Mouse (Mus musculus) MEL (cell line): ENCODE measurements at regions not wholly inside any gene's neighbourhood (a gene's known extent, or its start where the extent isn't known, plus 50 kb on each side); places are given as distances from the start of the nearest gene placed in this dataset.

ENCODE experiments used
- DNase-seq: peaks from one replicate; pipeline ENCODE4 v3.0.0; 2011; ENCODE audit warnings: low read depth, low spot score
- H3K27ac ChIP-seq: 2 replicates; pipeline ENCODE4 v1.5.1; 2012; ENCODE audit warnings: low read depth, mild to moderate bottlenecking, control low read depth, low read length, moderate library complexity; ENCODE audit not compliant: control insufficient read depth
- H3K27me3 ChIP-seq, 2 experiments: fragments of 150-350 bp in 1 of 2; sonication (generic) in 1 of 2; 2 replicates each; pipeline ENCODE4 v1.6.1; 2012; ENCODE audit warnings: low read length in 2 of 2, mild to moderate bottlenecking in 2 of 2, improper control_type of control experiment in 1 of 2, moderate library complexity in 1 of 2; ENCODE audit not compliant: insufficient read depth in 2 of 2, control insufficient read depth in 1 of 2
- H3K36me3 ChIP-seq, 2 experiments: 2 replicates each; pipeline ENCODE4 v1.6.1; 2012 to 2014; ENCODE audit warnings: low read length in 2 of 2, improper control_type of control experiment in 1 of 2, inconsistent platforms in 1 of 2, mild to moderate bottlenecking in 1 of 2; ENCODE audit not compliant: insufficient read depth in 2 of 2, control insufficient read depth in 1 of 2
- H3K4me1 ChIP-seq, 2 experiments: fragments of 150-350 bp in 1 of 2; sonication (generic) in 1 of 2; 2 replicates each; pipeline ENCODE4 v1.6.1; 2012; ENCODE audit warnings: low read length in 2 of 2, improper control_type of control experiment in 1 of 2, mild to moderate bottlenecking in 1 of 2; ENCODE audit not compliant: insufficient read depth in 2 of 2, control insufficient read depth in 1 of 2
- H3K4me3 ChIP-seq, 2 experiments: fragments of 150-350 bp in 1 of 2; sonication (generic) in 1 of 2; 2 replicates each; pipeline ENCODE4 v1.5.1; 2012; ENCODE audit warnings: low read depth in 2 of 2, low read length in 2 of 2, mild to moderate bottlenecking in 2 of 2, moderate library complexity in 2 of 2, control low read depth in 1 of 2, improper control_type of control experiment in 1 of 2; ENCODE audit not compliant: control insufficient read depth in 1 of 2, insufficient read depth in 1 of 2
- H3K79me2 ChIP-seq: 2 replicates; pipeline ENCODE4 v1.6.1; 2012; ENCODE audit warnings: mild to moderate bottlenecking, low read length, moderate library complexity; ENCODE audit not compliant: control insufficient read depth, poor library complexity, insufficient read depth
- H3K9ac ChIP-seq: 2 replicates; pipeline ENCODE4 v1.6.1; 2012; ENCODE audit warnings: low read depth, mild to moderate bottlenecking, control low read depth, low read length, moderate library complexity; ENCODE audit not compliant: control insufficient read depth, poor library complexity, severe bottlenecking
- H3K9me3 ChIP-seq: fragments of 150-350 bp; sonication (generic); replicated peaks from 2 replicates; pipeline ENCODE4 v1.6.1; 2012; ENCODE audit warnings: mild to moderate bottlenecking, low read length, improper control_type of control experiment, moderate library complexity; ENCODE audit not compliant: insufficient read depth
- CHD1 ChIP-seq: IDR thresholded peaks from 2 replicates; pipeline ENCODE4 v1.6.1; 2012; ENCODE audit warnings: low read depth, mild to moderate bottlenecking, inconsistent platforms, low read length, improper control_type of control experiment
- ELF1 ChIP-seq: IDR thresholded peaks from 2 replicates; pipeline ENCODE4 v1.6.1; 2014; ENCODE audit warnings: low read depth, mild to moderate bottlenecking, inconsistent platforms, low read length, improper control_type of control experiment, moderate library complexity
- EP300 ChIP-seq, 2 experiments: IDR thresholded peaks; 2 replicates each; pipeline ENCODE4 v1.6.1; 2011; ENCODE audit warnings: improper control_type of control experiment in 2 of 2, low read length in 2 of 2, low read depth in 1 of 2, mild to moderate bottlenecking in 1 of 2
- ETS1 ChIP-seq: IDR thresholded peaks from 2 replicates; pipeline ENCODE4 v1.6.1; 2012; ENCODE audit warnings: low read depth, mild to moderate bottlenecking, inconsistent platforms, low read length, improper control_type of control experiment, moderate library complexity
- GATA1 ChIP-seq: IDR thresholded peaks from 2 replicates; pipeline ENCODE4 v1.6.1; 2011; ENCODE audit warnings: low read depth, low read length, improper control_type of control experiment
- HCFC1 ChIP-seq: IDR thresholded peaks from 2 replicates; pipeline ENCODE4 v1.6.1; 2012; ENCODE audit warnings: low read depth, mild to moderate bottlenecking, inconsistent platforms, low read length, improper control_type of control experiment, moderate library complexity
- JUND ChIP-seq: IDR thresholded peaks from 2 replicates; pipeline ENCODE4 v1.6.1; 2011; ENCODE audit warnings: low read depth, mild to moderate bottlenecking, improper control_type of control experiment, low read length
- KAT2A ChIP-seq: conservative IDR thresholded peaks from 2 replicates; pipeline ENCODE4 v1.6.1; 2012; ENCODE audit warnings: low read depth, low read length, improper control_type of control experiment, inconsistent platforms
- MAFK ChIP-seq: IDR thresholded peaks from 2 replicates; pipeline ENCODE4 v1.6.1; 2011; ENCODE audit warnings: low read depth, mild to moderate bottlenecking, low read length, improper control_type of control experiment, borderline replicate concordance
- MAX ChIP-seq: IDR thresholded peaks from 2 replicates; pipeline ENCODE4 v1.6.1; 2011; ENCODE audit warnings: low read length, improper control_type of control experiment
- MEF2A ChIP-seq: IDR thresholded peaks from 2 replicates; pipeline ENCODE4 v1.6.1; 2014; ENCODE audit warnings: low read depth, mild to moderate bottlenecking, inconsistent platforms, low read length, improper control_type of control experiment; ENCODE audit not compliant: poor library complexity, insufficient replicate concordance, severe bottlenecking; ENCODE audit errors: extremely low read depth
- MXI1 ChIP-seq: IDR thresholded peaks from 2 replicates; pipeline ENCODE4 v1.6.1; 2011; ENCODE audit warnings: mild to moderate bottlenecking, low read depth, low read length, improper control_type of control experiment
- MYB ChIP-seq: IDR thresholded peaks from 2 replicates; pipeline ENCODE4 v1.6.1; 2011; ENCODE audit warnings: mild to moderate bottlenecking, low read depth, low read length, improper control_type of control experiment
- NELFE ChIP-seq: IDR thresholded peaks from 2 replicates; pipeline ENCODE4 v1.6.1; 2011; ENCODE audit warnings: low read depth, low read length, improper control_type of control experiment
- POLR2A ChIP-seq, 2 experiments: IDR thresholded peaks; 2 replicates each; pipeline ENCODE4 v1.6.1; 2011 to 2012; ENCODE audit warnings: low read length in 2 of 2, mild to moderate bottlenecking in 2 of 2, control low read depth in 1 of 2, improper control_type of control experiment in 1 of 2, low read depth in 1 of 2, moderate library complexity in 1 of 2; ENCODE audit not compliant: control insufficient read depth in 1 of 2, insufficient read depth in 1 of 2, poor library complexity in 1 of 2
- POLR2AphosphoS2 ChIP-seq: IDR thresholded peaks from 2 replicates; pipeline ENCODE4 v1.6.1; 2011; ENCODE audit warnings: low read length, improper control_type of control experiment
- POLR2AphosphoS5 ChIP-seq: IDR thresholded peaks from 2 replicates; pipeline ENCODE4 v1.6.1; 2012; ENCODE audit warnings: low read depth, borderline replicate concordance, mild to moderate bottlenecking, inconsistent platforms, low read length, moderate library complexity, mixed read lengths
- RAD21 ChIP-seq: IDR thresholded peaks from 2 replicates; pipeline ENCODE4 v1.6.1; 2011; ENCODE audit warnings: mild to moderate bottlenecking, low read depth, low read length, improper control_type of control experiment
- RCOR1 ChIP-seq: IDR thresholded peaks from 2 replicates; pipeline ENCODE4 v1.6.1; 2012; ENCODE audit warnings: low read depth, mild to moderate bottlenecking, inconsistent platforms, low read length, improper control_type of control experiment
- SIN3A ChIP-seq: IDR thresholded peaks from 2 replicates; pipeline ENCODE4 v1.6.1; 2012; ENCODE audit warnings: low read length, improper control_type of control experiment, inconsistent platforms
- SMC3 ChIP-seq: IDR thresholded peaks from 2 replicates; pipeline ENCODE4 v1.6.1; 2011; ENCODE audit warnings: low read depth, low read length, improper control_type of control experiment
- TBP ChIP-seq: IDR thresholded peaks from 2 replicates; pipeline ENCODE4 v1.8.0; 2011; ENCODE audit warnings: low read depth, low read length, improper control_type of control experiment
- USF2 ChIP-seq, 2 experiments: IDR thresholded peaks; 2 replicates each; pipeline ENCODE4 v1.6.1; 2011 to 2012; ENCODE audit warnings: improper control_type of control experiment in 2 of 2, low read length in 2 of 2, borderline replicate concordance in 1 of 2, inconsistent platforms in 1 of 2, low read depth in 1 of 2, mild to moderate bottlenecking in 1 of 2; ENCODE audit not compliant: insufficient read depth in 1 of 2
- ZC3H11A ChIP-seq: IDR thresholded peaks from 2 replicates; pipeline ENCODE4 v1.6.1; 2012; ENCODE audit warnings: low read depth, mild to moderate bottlenecking, inconsistent platforms, low read length, improper control_type of control experiment
- ZKSCAN1 ChIP-seq: IDR thresholded peaks from 2 replicates; pipeline ENCODE4 v1.6.1; 2012; ENCODE audit warnings: low read depth, mild to moderate bottlenecking, inconsistent platforms, low read length, improper control_type of control experiment, moderate library complexity
- ZMIZ1 ChIP-seq: IDR thresholded peaks from 2 replicates; pipeline ENCODE4 v1.6.1; 2012; ENCODE audit warnings: low read depth, mild to moderate bottlenecking, inconsistent platforms, low read length, improper control_type of control experiment, moderate library complexity

GRCm38 (mm10) chr14:104824224-104824623 is 301.8 kb upstream of the Rnf219 start:
- H3K4me3 ChIP-seq = no peak overlapping the region
- no peaks in the 10 kb centered on the region for H3K27me3 ChIP-seq
- no peak for DNase-seq
- no peaks in the 10 kb centered on the region for H3K9me3 ChIP-seq
- TF ChIP-seq ETS1 (no peak), CHD1 (no peak), KAT2A (no peak), MYB (no peak), JUND (no peak), HCFC1 (no peak), POLR2A (IDR thresholded peaks at IDR 0.05; ENCODE audit: control insufficient read depth in 1 of 2, insufficient read depth in 1 of 2, low read depth in 1 of 2, low read length in 2 of 2, poor library complexity in 1 of 2) (no peak), ZMIZ1 (no peak), RCOR1 (no peak), MXI1 (no peak), POLR2AphosphoS2 (no peak), SMC3 (no peak), GATA1 (no peak), MAFK (no peak), NELFE (no peak), EP300 (IDR thresholded peaks at IDR 0.05; ENCODE audit: low read depth in 1 of 2, low read length in 2 of 2) (no peak), ZC3H11A (no peak), USF2 (IDR thresholded peaks at IDR 0.05; ENCODE audit: borderline replicate concordance in 1 of 2, insufficient read depth in 1 of 2, low read depth in 1 of 2, low read length in 2 of 2) (no peak)
- TF ChIP-seq, all 39 proteins: peak for 0
- no peak overlapping the region for H3K27ac ChIP-seq
- no peak overlapping the region for H3K9ac ChIP-seq
- H3K79me2 ChIP-seq = no peaks in the 10 kb centered on the region
- no peaks in the 10 kb centered on the region for H3K36me3 ChIP-seq
- no peaks in the 10 kb centered on the region for H3K4me1 ChIP-seq

- Histone ChIP-seq H3K36me3 (no peaks in the 10 kb centered on the region), H3K4me1 (no peaks in the 10 kb centered on the region), H3K27me3 (no peaks in the 10 kb centered on the region), H3K4me3 (no peak overlapping the region), H3K9ac (no peak overlapping the region), H3K27ac (no peak overlapping the region), H3K9me3 (no peaks in the 10 kb centered on the region), H3K79me2 (no peaks in the 10 kb centered on the region)
- no peak for DNase-seq
- TF ChIP-seq MEF2A (no peak), ELF1 (no peak), ZC3H11A (no peak), POLR2AphosphoS5 (no peak), ZKSCAN1 (no peak), TBP (no peak), RAD21 (no peak), MAX (no peak), GATA1 (no peak), SIN3A (no peak), USF2 (IDR thresholded peaks at IDR 0.05; ENCODE audit: borderline replicate concordance in 1 of 2, insufficient read depth in 1 of 2, low read depth in 1 of 2, low read length in 2 of 2) (no peak), HCFC1 (no peak), NELFE (no peak)
- TF ChIP-seq, all 39 proteins: peak for 0
Measured at GRCm38 (mm10) chr14:104821903-104822573, 299.6 kb upstream of the Rnf219 start.
